Mouse (Mus musculus): ENCODE measurements at regions not wholly inside any gene's neighbourhood (a gene's known extent, or its start where the extent isn't known, plus 50 kb on each side); places are given as distances from the start of the nearest gene placed in this dataset.
A peak's percentile ranks its signal among the peaks of the same experiment; 100 is the strongest.
"Not testable (repeated sequence)": the region's sequence is repeated elsewhere in the genome, so short reads cannot be mapped to it uniquely, and the experiment has no call there.

DNA sequence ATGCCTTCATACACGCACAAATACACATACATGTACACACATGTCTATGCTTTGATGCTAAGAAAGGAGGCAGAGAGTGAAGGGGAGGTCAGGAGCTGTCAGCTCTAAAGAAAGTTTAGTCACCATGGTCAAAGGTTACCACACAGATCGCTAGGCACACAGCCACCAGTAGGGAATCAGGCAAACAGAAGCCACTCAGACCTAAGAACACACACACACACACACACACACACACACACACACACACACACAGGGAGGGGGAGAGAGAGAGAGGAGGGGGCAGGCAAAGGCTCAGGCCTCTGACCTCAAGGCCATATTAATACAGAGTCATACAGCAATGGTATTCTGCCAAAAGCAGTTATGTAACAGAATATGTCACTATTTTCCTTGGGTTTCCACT lies 67.5 kb upstream of the Atxn1 start:
- ATAC-seq (replicated peaks; ENCODE audit: extremely low read depth, insufficient read depth, low FRiP score) = no peak
- Histone ChIP-seq H3K27me3 (ENCODE audit: control insufficient read depth, insufficient read depth, low read length) (no peaks in the 10 kb centered on the region), H3K9me3 (replicated peaks; ENCODE audit: control insufficient read depth, low read length) (no peaks in the 10 kb centered on the region), H3K9ac (ENCODE audit: low read length) (no peak overlapping the region), H3K27ac (ENCODE audit: low read length) (no peak overlapping the region), H3K36me3 (ENCODE audit: control insufficient read depth, insufficient read depth) (no peaks in the 10 kb centered on the region), H3K4me1 (ENCODE audit: control insufficient read depth, insufficient read depth, low read length) (no peaks in the 10 kb centered on the region), H3K4me2 (ENCODE audit: low read depth, low read length) (no peak overlapping the region), H3K4me3 (ENCODE audit: low read length) (no peak overlapping the region)
- 80% methylated on average over 2 of the region's 2 CpGs for WGBS

DNA sequence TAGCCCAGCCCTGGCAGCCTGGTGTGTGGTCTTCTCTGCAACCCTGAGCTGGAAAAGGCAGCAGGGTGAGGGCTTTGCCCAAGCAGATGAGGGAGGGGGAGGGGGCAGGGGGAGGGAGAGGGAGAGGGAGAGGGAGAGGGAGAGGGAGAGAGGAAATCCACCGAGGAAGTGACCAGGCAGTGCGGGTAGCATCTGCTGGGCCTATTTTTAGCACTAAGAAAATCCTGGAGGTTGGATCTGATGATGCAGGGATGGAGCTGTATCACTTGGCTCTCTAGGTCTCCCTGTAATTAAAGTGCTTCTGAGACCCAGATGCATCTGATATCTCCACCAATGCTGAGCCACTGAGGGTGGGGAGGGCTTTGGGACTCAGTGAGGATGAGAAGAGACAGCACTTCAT lies 61.2 kb upstream of the Atxn1 start:
- no peaks in the 10 kb centered on the region for H3K27me3 ChIP-seq (ENCODE audit: control insufficient read depth, insufficient read depth, low read length)
- no peak overlapping the region for H3K27ac ChIP-seq (ENCODE audit: low read length)
- no peaks in the 10 kb centered on the region for H3K9me3 ChIP-seq (replicated peaks; ENCODE audit: control insufficient read depth, low read length)
- H3K36me3 ChIP-seq (ENCODE audit: control insufficient read depth, insufficient read depth) = no peaks in the 10 kb centered on the region
- no peak for ATAC-seq (replicated peaks; ENCODE audit: extremely low read depth, insufficient read depth, low FRiP score)
- no peak overlapping the region for H3K4me2 ChIP-seq (ENCODE audit: low read depth, low read length)
- peaks cover 5% of the 10 kb centered on the region; the same call in 1 of the 2 replicates for H3K4me1 ChIP-seq (ENCODE audit: control insufficient read depth, insufficient read depth, low read length)
- no peak overlapping the region for H3K9ac ChIP-seq (ENCODE audit: low read length)
- no peak overlapping the region for H3K4me3 ChIP-seq (ENCODE audit: low read length)
- WGBS = 5% methylated on average over 2 of the region's 2 CpGs

DNA sequence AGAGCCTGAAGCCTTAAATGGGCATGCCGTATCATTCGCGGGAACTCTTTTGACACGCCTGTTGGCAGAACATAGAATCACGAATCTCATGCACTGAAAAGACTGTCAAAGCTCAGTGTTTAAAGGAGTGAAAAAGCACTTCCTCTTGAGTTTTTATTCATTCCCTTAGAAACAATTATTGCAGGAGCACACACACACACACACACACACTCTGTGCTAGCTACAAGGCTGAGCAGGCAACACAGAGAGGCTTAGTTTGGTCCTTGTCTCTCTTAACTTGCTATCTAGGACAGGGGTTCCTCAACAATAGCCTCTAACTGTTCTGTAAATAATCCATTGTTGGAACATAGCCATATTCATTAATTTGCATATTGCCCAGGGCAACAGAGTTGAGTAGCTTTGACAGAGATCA lies 58.8 kb upstream of the Atxn1 start:
- no peak overlapping the region for H3K4me2 ChIP-seq (ENCODE audit: low read depth, low read length)
- no peaks in the 10 kb centered on the region for H3K9me3 ChIP-seq (replicated peaks; ENCODE audit: control insufficient read depth, low read length)
- H3K4me3 ChIP-seq (ENCODE audit: low read length) = no peak overlapping the region
- ATAC-seq (replicated peaks; ENCODE audit: extremely low read depth, insufficient read depth, low FRiP score) = no peak
- H3K36me3 ChIP-seq (ENCODE audit: control insufficient read depth, insufficient read depth) = no peaks in the 10 kb centered on the region
- peaks cover 5% of the 10 kb centered on the region; the same call in 1 of the 2 replicates for H3K4me1 ChIP-seq (ENCODE audit: control insufficient read depth, insufficient read depth, low read length)
- H3K9ac ChIP-seq (ENCODE audit: low read length) = no peak overlapping the region
- no peaks in the 10 kb centered on the region for H3K27me3 ChIP-seq (ENCODE audit: control insufficient read depth, insufficient read depth, low read length)
- 66% methylated on average over 5 of the region's 5 CpGs for WGBS
- no peak overlapping the region for H3K27ac ChIP-seq (ENCODE audit: low read length)

DNA sequence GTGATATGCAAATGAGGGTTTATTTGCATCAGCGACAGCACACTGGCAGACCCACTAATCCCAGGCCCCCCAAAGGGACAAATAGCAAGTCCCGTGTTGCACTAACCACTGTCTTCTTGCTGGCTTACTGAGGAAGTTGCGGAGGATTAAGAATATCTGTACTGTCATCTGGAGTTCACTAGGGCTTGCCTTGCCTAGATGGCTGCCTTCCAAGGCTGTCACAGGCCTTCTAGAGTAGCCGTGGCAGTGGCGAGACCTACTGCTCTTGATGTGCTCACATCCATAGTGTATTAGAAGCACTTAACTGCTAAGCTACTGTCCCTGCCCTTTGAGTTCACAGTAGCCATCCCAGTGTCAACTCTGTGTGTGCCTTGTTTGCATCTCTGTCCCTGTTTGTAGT lies 58.4 kb upstream of the Atxn1 start:
- WGBS = 25% methylated on average over 5 of the region's 5 CpGs
- ATAC-seq (replicated peaks; ENCODE audit: extremely low read depth, insufficient read depth, low FRiP score) = no peak; the same call in 1 of the 2 replicates
- no peak overlapping the region for H3K27ac ChIP-seq (ENCODE audit: low read length)

DNA sequence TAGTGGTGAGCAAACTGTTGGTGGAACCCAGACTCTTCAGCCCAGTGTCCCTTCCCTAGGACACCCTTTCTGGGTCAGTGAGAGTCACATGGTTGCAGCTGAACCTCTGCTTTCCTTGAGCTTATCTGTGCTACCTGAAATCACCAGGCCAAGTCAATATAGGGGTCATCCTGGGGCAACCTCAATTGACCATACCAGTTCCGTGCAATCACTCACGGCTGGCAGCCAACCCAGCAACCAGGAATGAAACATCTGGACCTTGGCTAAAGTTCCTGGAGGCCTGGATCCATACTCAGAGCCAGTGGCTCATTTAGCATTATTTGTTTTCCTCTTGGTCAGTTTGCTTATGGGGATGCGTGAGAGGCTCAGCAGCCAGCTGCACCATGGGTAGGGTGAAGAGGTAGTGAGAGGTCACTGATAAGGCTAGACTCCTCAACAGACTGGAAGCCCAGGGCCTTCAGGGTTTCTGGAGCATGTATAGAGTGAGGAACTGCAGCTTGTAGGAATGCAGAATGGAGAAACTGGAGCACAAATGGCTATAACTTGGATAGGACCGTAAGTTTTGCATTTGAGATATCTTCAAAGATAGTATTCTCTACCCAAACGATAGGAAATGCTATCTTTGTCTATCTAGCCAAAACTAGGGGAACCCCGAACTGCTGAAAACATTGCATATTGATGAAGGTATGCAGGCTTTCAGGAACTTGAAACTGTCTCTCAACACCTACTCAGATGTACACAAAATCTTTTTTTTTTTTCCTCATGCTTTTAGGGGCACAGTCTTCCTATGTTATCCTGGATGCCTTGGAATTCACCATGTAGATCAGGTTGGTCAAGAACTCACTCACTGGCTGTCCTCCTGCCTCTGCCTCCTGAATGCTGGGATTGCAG lies 56.4 kb upstream of the Atxn1 start:
- no peak overlapping the region for H3K27ac ChIP-seq (ENCODE audit: low read length)
- H3K9me3 ChIP-seq (replicated peaks; ENCODE audit: control insufficient read depth, low read length) = no peaks in the 10 kb centered on the region
- 77% methylated on average over 6 of the region's 6 CpGs for whole genome bisulfite sequencing
- no peak for ATAC-seq (replicated peaks; ENCODE audit: extremely low read depth, insufficient read depth, low FRiP score)
- H3K27me3 ChIP-seq (ENCODE audit: control insufficient read depth, insufficient read depth, low read length) = no peaks in the 10 kb centered on the region
- H3K4me3 ChIP-seq (ENCODE audit: low read length) = no peak overlapping the region
- no peaks in the 10 kb centered on the region for H3K36me3 ChIP-seq (ENCODE audit: control insufficient read depth, insufficient read depth)
- no peak overlapping the region for H3K9ac ChIP-seq (ENCODE audit: low read length)
- H3K4me1 ChIP-seq (ENCODE audit: control insufficient read depth, insufficient read depth, low read length) = peaks cover 5% of the 10 kb centered on the region; the same call in 1 of the 2 replicates
- H3K4me2 ChIP-seq (ENCODE audit: low read depth, low read length) = no peak overlapping the region

More for the DNA sequence above, 58.4 kb upstream of the Atxn1 start:
- H3K4me2 ChIP-seq (ENCODE audit: low read depth, low read length) = no peak overlapping the region
- no peaks in the 10 kb centered on the region for H3K9me3 ChIP-seq (replicated peaks; ENCODE audit: control insufficient read depth, low read length)
- H3K36me3 ChIP-seq (ENCODE audit: control insufficient read depth, insufficient read depth) = no peaks in the 10 kb centered on the region
- H3K4me1 ChIP-seq (ENCODE audit: control insufficient read depth, insufficient read depth, low read length) = peaks cover 5% of the 10 kb centered on the region; the same call in 1 of the 2 replicates
- H3K9ac ChIP-seq (ENCODE audit: low read length) = no peak overlapping the region
- no peaks in the 10 kb centered on the region for H3K27me3 ChIP-seq (ENCODE audit: control insufficient read depth, insufficient read depth, low read length)
- no peak overlapping the region for H3K4me3 ChIP-seq (ENCODE audit: low read length)

DNA sequence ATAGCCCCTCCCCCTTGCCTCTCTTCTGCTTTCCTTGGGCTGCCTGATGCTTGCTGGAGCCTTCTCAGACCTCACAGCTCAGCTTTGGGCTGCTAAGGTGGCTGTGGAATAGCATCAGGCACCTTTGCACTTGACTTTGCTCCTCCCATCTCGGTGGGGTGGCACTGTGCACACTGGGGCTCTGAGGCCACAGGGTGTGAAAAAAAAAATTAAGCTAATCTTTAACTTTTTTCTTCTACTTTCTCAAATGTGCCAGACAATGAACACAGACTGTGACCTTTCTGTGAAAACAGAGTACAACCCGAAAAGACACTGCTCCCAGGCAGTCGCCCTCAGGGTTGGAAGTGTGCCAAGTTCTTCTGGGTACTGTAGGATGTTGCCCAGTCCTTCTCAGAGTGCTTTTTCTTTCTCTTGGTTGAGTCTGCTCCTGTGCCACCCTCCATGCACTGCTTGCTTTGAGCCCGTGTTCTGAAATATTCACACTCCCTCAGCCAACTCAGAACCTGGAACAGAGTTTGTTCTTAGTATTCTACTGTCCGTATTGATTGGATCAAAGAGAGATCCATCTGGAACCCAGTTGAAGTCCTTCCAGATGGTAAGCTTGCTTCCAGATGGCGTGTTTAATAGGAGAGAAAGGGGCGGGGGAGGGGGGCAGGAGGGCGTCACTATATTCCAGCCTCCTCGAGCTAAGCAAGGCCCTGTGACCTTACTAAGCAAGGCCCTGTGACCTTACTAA lies 54.8 kb upstream of the Atxn1 start:
- ATAC-seq (replicated peaks; ENCODE audit: extremely low read depth, insufficient read depth, low FRiP score) = 0 out of 2 replicates have a peak, but pooled peaks have one; percentile 23
- no peaks in the 10 kb centered on the region for H3K27me3 ChIP-seq (ENCODE audit: control insufficient read depth, insufficient read depth, low read length)
- no peak overlapping the region for H3K4me2 ChIP-seq (ENCODE audit: low read depth, low read length)
- H3K4me1 ChIP-seq (ENCODE audit: control insufficient read depth, insufficient read depth, low read length) = peaks cover 5% of the 10 kb centered on the region; the same call in 1 of the 2 replicates
- no peak overlapping the region for H3K9ac ChIP-seq (ENCODE audit: low read length)
- no peak overlapping the region for H3K4me3 ChIP-seq (ENCODE audit: low read length)
- H3K36me3 ChIP-seq (ENCODE audit: control insufficient read depth, insufficient read depth) = no peaks in the 10 kb centered on the region
- H3K9me3 ChIP-seq (replicated peaks; ENCODE audit: control insufficient read depth, low read length) = no peaks in the 10 kb centered on the region
- WGBS = 53% methylated on average over 9 of the region's 9 CpGs
- no peak overlapping the region for H3K27ac ChIP-seq (ENCODE audit: low read length)

DNA sequence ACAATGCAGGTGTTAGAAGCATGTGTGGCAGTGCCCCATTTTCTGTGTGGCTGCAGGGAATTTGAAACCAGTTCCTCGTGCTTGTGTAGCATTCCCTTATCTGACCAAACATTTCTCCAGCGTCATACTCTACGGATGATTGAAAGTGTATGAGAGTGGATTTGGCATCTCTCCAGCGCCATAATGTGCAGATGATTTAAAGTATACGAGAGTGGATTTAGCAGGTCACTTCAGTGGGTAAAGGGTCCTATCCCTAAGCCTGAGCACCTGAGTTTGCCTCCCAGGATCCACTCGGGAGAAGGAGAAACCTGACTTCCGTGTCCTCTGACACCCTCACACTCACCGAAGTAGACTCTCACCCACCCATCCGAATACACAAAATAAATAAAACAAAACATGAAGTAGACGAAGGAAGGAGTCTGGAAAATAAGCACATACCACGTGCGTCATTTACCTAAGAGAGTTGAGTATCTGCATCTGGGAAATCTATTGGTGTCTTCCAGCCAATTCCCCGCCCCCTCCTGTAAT lies 54.2 kb upstream of the Atxn1 start:
- Histone ChIP-seq H3K27ac (ENCODE audit: low read length) (no peak overlapping the region), H3K4me3 (ENCODE audit: low read length) (no peak overlapping the region), H3K9ac (ENCODE audit: low read length) (no peak overlapping the region), H3K4me1 (ENCODE audit: control insufficient read depth, insufficient read depth, low read length) (peaks cover 5% of the 10 kb centered on the region; the same call in 1 of the 2 replicates), H3K9me3 (replicated peaks; ENCODE audit: control insufficient read depth, low read length) (no peaks in the 10 kb centered on the region), H3K27me3 (ENCODE audit: control insufficient read depth, insufficient read depth, low read length) (no peaks in the 10 kb centered on the region), H3K4me2 (ENCODE audit: low read depth, low read length) (no peak overlapping the region), H3K36me3 (ENCODE audit: control insufficient read depth, insufficient read depth) (no peaks in the 10 kb centered on the region)
- 55% methylated on average over 13 of the region's 13 CpGs for WGBS
- no peak for ATAC-seq (replicated peaks; ENCODE audit: extremely low read depth, insufficient read depth, low FRiP score)

DNA sequence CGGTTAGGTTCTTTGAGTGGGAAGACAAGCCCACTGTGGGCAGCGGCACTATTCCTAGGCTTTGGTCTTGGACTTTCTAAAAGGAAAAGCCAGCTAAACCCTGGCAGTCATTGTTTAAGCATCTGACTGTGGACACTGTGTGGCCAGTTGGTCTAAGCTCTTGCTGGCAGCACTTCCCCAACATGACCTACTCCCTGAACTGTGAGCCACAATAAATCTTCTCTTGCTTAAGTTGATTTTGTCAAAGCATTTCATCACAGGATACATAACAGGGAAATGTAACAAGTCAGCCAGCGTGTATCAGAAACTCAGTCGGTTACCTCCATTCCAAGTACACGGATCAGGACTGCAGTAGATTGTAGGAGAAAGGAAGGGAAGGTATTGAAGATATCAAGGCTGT lies 52.9 kb upstream of the Atxn1 start:
- Histone ChIP-seq H3K4me3 (ENCODE audit: low read length) (no peak overlapping the region), H3K36me3 (ENCODE audit: control insufficient read depth, insufficient read depth) (no peaks in the 10 kb centered on the region), H3K4me2 (ENCODE audit: low read depth, low read length) (no peak overlapping the region), H3K27me3 (ENCODE audit: control insufficient read depth, insufficient read depth, low read length) (no peaks in the 10 kb centered on the region), H3K27ac (ENCODE audit: low read length) (no peak overlapping the region), H3K9ac (ENCODE audit: low read length) (no peak overlapping the region), H3K4me1 (ENCODE audit: control insufficient read depth, insufficient read depth, low read length) (peaks cover 5% of the 10 kb centered on the region; the same call in 1 of the 2 replicates), H3K9me3 (replicated peaks; ENCODE audit: control insufficient read depth, low read length) (no peaks in the 10 kb centered on the region)
- 84% methylated on average over 5 of the region's 5 CpGs for WGBS
- ATAC-seq (replicated peaks; ENCODE audit: extremely low read depth, insufficient read depth, low FRiP score) = no peak

DNA sequence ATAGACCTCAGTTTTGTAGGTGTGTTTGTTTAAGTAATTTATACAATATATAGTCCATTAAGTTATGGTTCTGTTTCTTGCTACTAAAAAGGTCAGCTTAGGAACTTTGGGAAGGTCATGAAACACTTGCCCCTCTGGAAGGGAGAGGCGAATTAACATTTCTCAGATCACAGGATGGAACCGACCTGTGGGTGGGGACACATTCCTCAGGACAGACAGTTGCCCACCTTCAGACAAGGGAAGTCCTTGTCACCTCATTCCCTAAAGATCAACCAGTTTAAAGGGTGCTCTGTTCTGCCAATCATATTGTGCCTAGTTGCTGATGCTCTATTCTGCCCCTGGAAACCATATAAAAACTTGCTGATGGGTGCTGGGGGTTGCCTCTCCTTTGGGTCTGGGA lies 52.2 kb upstream of the Atxn1 start:
- 69% methylated on average over 2 of the region's 2 CpGs for whole genome bisulfite sequencing
- not testable (repeated sequence) for H3K4me2 ChIP-seq (ENCODE audit: low read depth, low read length); H3K9ac ChIP-seq (ENCODE audit: low read length); ATAC-seq (replicated peaks; ENCODE audit: extremely low read depth, insufficient read depth, low FRiP score); H3K4me3 ChIP-seq (ENCODE audit: low read length); H3K36me3 ChIP-seq (ENCODE audit: control insufficient read depth, insufficient read depth); H3K27me3 ChIP-seq (ENCODE audit: control insufficient read depth, insufficient read depth, low read length); H3K4me1 ChIP-seq (ENCODE audit: control insufficient read depth, insufficient read depth, low read length); H3K27ac ChIP-seq (ENCODE audit: low read length); H3K9me3 ChIP-seq (replicated peaks; ENCODE audit: control insufficient read depth, low read length)

All from heart, embryonic 16.5 days (tissue).